Mouse (Mus musculus): ENCODE measurements around the gene Rdh12. TPM values are rescaled to one million over a fixed set of nuclear protein-coding genes. Genes with fewer than 3 reads are reported as not detected.

Rdh12 gene
- polyA plus RNA-seq, 1 experiment from 2014 or later = 0.67 TPM

- H3K4me2 ChIP-seq = no peak overlapping the region
- H3K9ac ChIP-seq = no peak overlapping the region
- H3K27ac ChIP-seq = no peak overlapping the region
- H3K36me3 ChIP-seq = peaks cover 61% of the 10 kb centered on the region
- 89% methylated on average over 10 of the region's 10 CpGs for WGBS
- no peaks in the 10 kb centered on the region for H3K27me3 ChIP-seq
- H3K4me3 ChIP-seq = no peak overlapping the region
- no peaks in the 10 kb centered on the region for H3K9me3 ChIP-seq (replicated peaks)
- no peaks in the 10 kb centered on the region for H3K4me1 ChIP-seq (replicated peaks)
- ATAC-seq (replicated peaks; ENCODE audit: insufficient number of reproducible peaks, insufficient read depth, low FRiP score, low read depth) = no peak
Observed at GRCm38 (mm10) chr12:79254975-79255374, 46.3 kb downstream of the Rdh12 start.

GRCm38 (mm10) chr12:79260154-79260553 is 51.4 kb downstream of the Rdh12 start:
- peaks cover 49% of the 10 kb centered on the region for H3K36me3 ChIP-seq
- H3K27ac ChIP-seq = no peak overlapping the region
- no peak overlapping the region for H3K4me3 ChIP-seq
- no peaks in the 10 kb centered on the region for H3K9me3 ChIP-seq (replicated peaks)
- H3K4me1 ChIP-seq (replicated peaks) = no peaks in the 10 kb centered on the region
- ATAC-seq (replicated peaks; ENCODE audit: insufficient number of reproducible peaks, insufficient read depth, low FRiP score, low read depth) = no peak
- H3K4me2 ChIP-seq = no peak overlapping the region
- H3K9ac ChIP-seq = no peak overlapping the region
- H3K27me3 ChIP-seq = no peaks in the 10 kb centered on the region
- WGBS = 89% methylated on average over 2 of the region's 2 CpGs

GRCm38 (mm10) chr12:79261035-79261434 is 52.3 kb downstream of the Rdh12 start:
- Histone ChIP-seq H3K36me3 (peaks cover 53% of the 10 kb centered on the region), H3K27me3 (no peaks in the 10 kb centered on the region), H3K4me2 (no peak overlapping the region), H3K9ac (no peak overlapping the region), H3K27ac (no peak overlapping the region), H3K9me3 (replicated peaks) (no peaks in the 10 kb centered on the region), H3K4me3 (no peak overlapping the region), H3K4me1 (replicated peaks) (no peaks in the 10 kb centered on the region)
- WGBS = 42% methylated on average over 5 of the region's 5 CpGs
- no peak for ATAC-seq (replicated peaks; ENCODE audit: insufficient number of reproducible peaks, insufficient read depth, low FRiP score, low read depth)

Other genes with a start within 250 kb of the Rdh12 start
- gene Tmem229b, start 201.3 kb upstream of the Rdh12 start, polyA plus RNA-seq (2015; fragmentation: Nextera tagmentation; extraction: Ambion mirVana) = 1.9 and 6.0 TPM in 2 replicates
- gene Plekhh1, start 179.8 kb upstream of the Rdh12 start, polyA plus RNA-seq (2015; fragmentation: Nextera tagmentation; extraction: Ambion mirVana) = 1.9 and 2.2 TPM in 2 replicates
- 12.1 and 13.7 TPM in 2 replicates for gene Pigh, start 119.3 kb upstream of the Rdh12 start, polyA plus RNA-seq (2015; fragmentation: Nextera tagmentation; extraction: Ambion mirVana)
- gene Arg2, start 78.1 kb upstream of the Rdh12 start, polyA plus RNA-seq (2015; fragmentation: Nextera tagmentation; extraction: Ambion mirVana) = 0.20 and 0.61 TPM in 2 replicates
- gene Vti1b, start 36.2 kb upstream of the Rdh12 start, polyA plus RNA-seq (2015; fragmentation: Nextera tagmentation; extraction: Ambion mirVana) = 83.9 and 86.6 TPM in 2 replicates
- gene Rdh11, start 16.6 kb upstream of the Rdh12 start, polyA plus RNA-seq (2015; fragmentation: Nextera tagmentation; extraction: Ambion mirVana) = 12.8 and 15.2 TPM in 2 replicates
- 8.1 and 9.9 TPM in 2 replicates for gene Zfyve26, start 87.4 kb downstream of the Rdh12 start, polyA plus RNA-seq (2015; fragmentation: Nextera tagmentation; extraction: Ambion mirVana)
- gene Rad51b, start 88.4 kb downstream of the Rdh12 start, polyA plus RNA-seq (2015; fragmentation: Nextera tagmentation; extraction: Ambion mirVana) = 3.3 and 4.7 TPM in 2 replicates